Mouse (Mus musculus) olfactory bulb, adult 2 months (tissue): ENCODE measurements around the gene Gnai2.

Source experiments
- CTCF ChIP-seq: fragments of 200-500 bp; IDR thresholded peaks from 2 replicates; pipeline ENCODE4 v1.5.1; 2012; ENCODE audit warnings: low read depth, mild to moderate bottlenecking, low read length, moderate library complexity; ENCODE audit not compliant: insufficient read depth
- POLR2A ChIP-seq: fragments of 200-500 bp; IDR thresholded peaks from 2 replicates; pipeline ENCODE4 v1.6.1; 2012; ENCODE audit warnings: mild to moderate bottlenecking, low read depth, low read length, moderate library complexity; ENCODE audit not compliant: insufficient read depth

- no peak for TF ChIP-seq CTCF
- no peak for TF ChIP-seq POLR2A
These were observed 7.5 kb downstream of the Gnai2 start for GRCm38 (mm10) chr9:107627387-107628255.
